Mouse (Mus musculus): Measurements from ENCODE around the gene Gucd1. TPM values are rescaled to one million over a fixed set of nuclear protein-coding genes. Genes with fewer than 3 reads are reported as not detected.
A peak's percentile ranks its signal among the peaks of the same experiment; 100 is the strongest.

The Gucd1 gene
- polyA plus RNA-seq, 1 experiment from 2014 or later, result 27.3 TPM

- 26% methylated on average over 3 of the region's 3 CpGs for WGBS
- Histone ChIP-seq H3K36me3 (peaks cover 26% of the 10 kb centered on the region), H3K9me3 (no peaks in the 10 kb centered on the region), H3K27me3 (peaks cover 19% of the 10 kb centered on the region), H3K4me2 (replicated peaks) (peak overlapping the region; percentile 89), H3K9ac (replicated peaks) (peak overlapping the region; percentile 86), H3K4me3 (replicated peaks) (peak overlapping the region; percentile 70), H3K4me1 (replicated peaks) (peaks cover 43% of the 10 kb centered on the region), H3K27ac (peak overlapping the region; percentile 93)
- ATAC-seq, result no peak
Observed at GRCm38 (mm10) chr10:75558515-75558914, 40.7 kb upstream of the Gucd1 start.

GRCm38 (mm10) chr10:75556026-75556425 lies 38.3 kb upstream of the Gucd1 start:
- Histone ChIP-seq H3K9ac (replicated peaks) (no peak overlapping the region), H3K4me1 (replicated peaks) (peaks cover 41% of the 10 kb centered on the region), H3K36me3 (peaks cover 36% of the 10 kb centered on the region), H3K27ac (peak overlapping the region; percentile 74), H3K9me3 (no peaks in the 10 kb centered on the region), H3K4me2 (replicated peaks) (0 out of 2 replicates have a peak overlapping the region, but pooled peaks have one; percentile 9), H3K4me3 (replicated peaks) (no peak overlapping the region), H3K27me3 (peaks cover 5% of the 10 kb centered on the region)
- peak; percentile 49 for ATAC-seq
- 37% methylated on average over 9 of the region's 9 CpGs for WGBS

- 0 out of 2 replicates have a peak overlapping the region, but pooled peaks have one; percentile 9 for H3K4me2 ChIP-seq (replicated peaks)
- ATAC-seq, result no peak
- peaks cover 36% of the 10 kb centered on the region for H3K4me1 ChIP-seq (replicated peaks)
- no peak overlapping the region for H3K9ac ChIP-seq (replicated peaks)
- 83% methylated on average over 6 of the region's 6 CpGs for WGBS
- H3K27ac ChIP-seq, result peak overlapping the region; percentile 44; the same call in 1 of the 2 replicates
- H3K4me3 ChIP-seq (replicated peaks), result no peak overlapping the region
- peaks cover under 1% of the 10 kb centered on the region; the same call in 1 of the 2 replicates for H3K27me3 ChIP-seq
- H3K36me3 ChIP-seq, result peaks cover 36% of the 10 kb centered on the region
- H3K9me3 ChIP-seq, result no peaks in the 10 kb centered on the region
Observed at GRCm38 (mm10) chr10:75555557-75555956, 37.8 kb upstream of the Gucd1 start.

DNA sequence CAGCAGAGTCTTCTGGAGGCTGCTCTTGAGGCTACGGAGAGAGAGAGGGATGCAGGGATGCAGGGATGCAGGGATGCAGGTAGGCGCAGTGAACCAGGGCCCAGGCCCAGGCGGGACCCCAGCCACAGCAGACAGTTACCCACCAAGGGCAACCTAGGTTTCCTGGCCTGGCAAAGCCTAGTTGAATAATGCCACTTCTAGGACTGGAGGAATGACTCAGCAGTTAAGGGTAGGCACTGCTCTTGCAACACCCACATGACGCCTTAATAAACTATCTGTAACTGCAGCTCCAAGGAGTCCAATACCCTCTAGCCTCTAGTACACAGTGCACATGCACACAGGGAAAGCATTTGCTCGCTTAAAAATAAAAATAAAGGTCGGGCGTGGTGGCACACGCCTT lies 36.3 kb upstream of the Gucd1 start:
- no peak overlapping the region for H3K4me3 ChIP-seq (replicated peaks)
- H3K27me3 ChIP-seq, result no peaks in the 10 kb centered on the region
- H3K9ac ChIP-seq (replicated peaks), result no peak overlapping the region
- H3K9me3 ChIP-seq, result no peaks in the 10 kb centered on the region
- H3K4me2 ChIP-seq (replicated peaks), result no peak overlapping the region
- H3K4me1 ChIP-seq (replicated peaks), result peaks cover 31% of the 10 kb centered on the region
- no peak for ATAC-seq
- no peak overlapping the region for H3K27ac ChIP-seq
- WGBS, result 89% methylated on average over 8 of the region's 8 CpGs
- H3K36me3 ChIP-seq, result peaks cover 36% of the 10 kb centered on the region

GRCm38 (mm10) chr10:75552701-75553450 lies 35.1 kb upstream of the Gucd1 start:
- WGBS, result 74% methylated on average over 13 of the region's 13 CpGs
- H3K27me3 ChIP-seq, result no peaks in the 10 kb centered on the region

GRCm38 (mm10) chr10:75552106-75552505 lies 34.3 kb upstream of the Gucd1 start:
- 75% methylated on average over 2 of the region's 2 CpGs for WGBS
- ATAC-seq, result no peak

More at GRCm38 (mm10) chr10:75552701-75553450, 35.1 kb upstream of the Gucd1 start:
- no peak overlapping the region for H3K27ac ChIP-seq
- no peaks in the 10 kb centered on the region for H3K9me3 ChIP-seq
- no peak overlapping the region for H3K4me3 ChIP-seq (replicated peaks)
- peaks cover 23% of the 10 kb centered on the region for H3K4me1 ChIP-seq (replicated peaks)
- peaks cover 36% of the 10 kb centered on the region for H3K36me3 ChIP-seq
- no peak for ATAC-seq
- H3K4me2 ChIP-seq (replicated peaks), result no peak overlapping the region
- H3K9ac ChIP-seq (replicated peaks), result no peak overlapping the region

DNA sequence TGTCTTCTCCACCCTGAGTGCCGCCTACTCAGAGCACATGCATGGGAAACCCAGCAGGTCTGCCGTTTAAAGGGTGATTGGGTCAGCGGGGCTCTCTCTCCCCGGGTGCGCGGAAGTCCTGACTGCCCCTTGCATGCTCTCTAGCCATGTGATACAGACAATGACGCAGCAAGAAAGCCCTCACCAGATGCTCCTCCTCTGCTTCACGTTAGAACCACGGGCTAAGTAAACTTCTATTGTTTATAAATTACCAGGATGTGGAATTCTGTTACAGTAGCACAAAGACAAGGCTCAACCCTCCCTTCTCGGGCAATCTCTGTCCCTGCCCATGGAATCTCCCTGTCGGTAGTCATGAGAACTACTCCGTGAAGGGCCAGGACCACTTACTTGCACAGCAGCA lies 33.4 kb upstream of the Gucd1 start:
- WGBS, result 60% methylated on average over 12 of the region's 12 CpGs
- H3K9me3 ChIP-seq, result no peaks in the 10 kb centered on the region
- H3K27me3 ChIP-seq, result no peaks in the 10 kb centered on the region
- no peak overlapping the region for H3K27ac ChIP-seq
- no peak overlapping the region for H3K4me2 ChIP-seq (replicated peaks)
- H3K9ac ChIP-seq (replicated peaks), result no peak overlapping the region
- no peak overlapping the region for H3K4me3 ChIP-seq (replicated peaks)
- H3K4me1 ChIP-seq (replicated peaks), result peaks cover 6% of the 10 kb centered on the region
- no peak for ATAC-seq
- H3K36me3 ChIP-seq, result peaks cover 27% of the 10 kb centered on the region

More at GRCm38 (mm10) chr10:75552106-75552505, 34.3 kb upstream of the Gucd1 start:
- H3K36me3 ChIP-seq, result peaks cover 35% of the 10 kb centered on the region
- H3K9me3 ChIP-seq, result no peaks in the 10 kb centered on the region
- no peaks in the 10 kb centered on the region for H3K27me3 ChIP-seq
- H3K27ac ChIP-seq, result no peak overlapping the region
- H3K4me2 ChIP-seq (replicated peaks), result no peak overlapping the region
- H3K4me1 ChIP-seq (replicated peaks), result peaks cover 15% of the 10 kb centered on the region
- no peak overlapping the region for H3K9ac ChIP-seq (replicated peaks)
- no peak overlapping the region for H3K4me3 ChIP-seq (replicated peaks)

DNA sequence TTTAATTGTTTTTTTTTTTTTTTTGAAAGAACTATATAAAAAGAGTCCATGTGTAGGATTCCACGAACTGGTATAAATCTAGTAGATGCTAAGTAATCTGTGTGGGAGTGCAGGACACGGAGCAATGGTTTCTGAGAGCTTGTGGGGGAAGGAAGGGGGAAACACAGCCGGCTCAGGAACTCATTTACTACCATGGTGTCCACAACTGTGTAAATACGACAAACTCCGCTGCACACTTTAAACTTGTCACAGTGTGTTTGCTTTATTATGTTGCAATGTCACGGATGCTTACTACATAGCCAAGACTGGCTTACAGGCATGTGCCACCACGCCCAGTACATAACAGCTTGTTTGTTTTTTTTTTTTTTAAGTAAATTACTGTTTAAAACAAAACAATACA lies 32.1 kb upstream of the Gucd1 start:
- Histone ChIP-seq H3K36me3 (peaks cover 18% of the 10 kb centered on the region), H3K9me3 (no peaks in the 10 kb centered on the region), H3K9ac (replicated peaks) (no peak overlapping the region), H3K4me3 (replicated peaks) (no peak overlapping the region), H3K27me3 (no peaks in the 10 kb centered on the region), H3K4me2 (replicated peaks) (no peak overlapping the region), H3K4me1 (replicated peaks) (no peaks in the 10 kb centered on the region), H3K27ac (no peak overlapping the region)
- WGBS, result 80% methylated on average over 7 of the region's 7 CpGs
- ATAC-seq, result no peak

- Histone ChIP-seq H3K27me3 (no peaks in the 10 kb centered on the region), H3K4me2 (replicated peaks) (no peak overlapping the region), H3K9me3 (no peaks in the 10 kb centered on the region), H3K4me3 (replicated peaks) (no peak overlapping the region), H3K36me3 (peaks cover 10% of the 10 kb centered on the region), H3K4me1 (replicated peaks) (no peaks in the 10 kb centered on the region), H3K9ac (replicated peaks) (no peak overlapping the region), H3K27ac (no peak overlapping the region)
- 73% methylated on average over 14 of the region's 14 CpGs for WGBS
- ATAC-seq, result no peak
Observed at GRCm38 (mm10) chr10:75548486-75548885, 30.7 kb upstream of the Gucd1 start.

DNA sequence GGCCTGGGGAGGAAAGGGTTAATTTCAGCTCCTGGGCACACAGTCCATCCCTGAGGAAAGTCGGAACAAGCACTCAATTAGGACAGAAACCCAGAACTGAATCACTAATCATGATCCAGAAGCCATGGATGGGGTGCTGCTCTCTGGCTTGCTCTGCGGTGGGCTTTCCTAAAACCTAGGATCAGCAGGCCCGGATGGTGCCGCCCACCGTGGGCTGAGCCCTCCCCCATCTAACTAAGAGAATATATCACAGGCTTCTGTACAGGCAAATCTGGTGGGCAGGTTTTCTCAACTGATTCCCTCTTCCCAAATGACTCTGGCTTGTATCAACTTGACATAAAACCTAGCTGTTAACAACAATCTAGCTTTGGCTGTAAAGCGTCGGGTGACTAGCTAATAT lies 30.1 kb upstream of the Gucd1 start:
- no peak for ATAC-seq
- Histone ChIP-seq H3K9me3 (no peaks in the 10 kb centered on the region), H3K4me1 (replicated peaks) (no peaks in the 10 kb centered on the region), H3K4me2 (replicated peaks) (no peak overlapping the region), H3K36me3 (peaks cover 4% of the 10 kb centered on the region), H3K4me3 (replicated peaks) (no peak overlapping the region), H3K9ac (replicated peaks) (no peak overlapping the region), H3K27ac (no peak overlapping the region), H3K27me3 (no peaks in the 10 kb centered on the region)
- 78% methylated on average over 7 of the region's 7 CpGs for WGBS

- H3K4me3 ChIP-seq (replicated peaks), result no peak overlapping the region
- no peak overlapping the region for H3K27ac ChIP-seq
- no peak overlapping the region for H3K4me2 ChIP-seq (replicated peaks)
- peaks cover 53% of the 10 kb centered on the region for H3K36me3 ChIP-seq
- no peaks in the 10 kb centered on the region for H3K4me1 ChIP-seq (replicated peaks)
- WGBS, result 94% methylated on average over 5 of the region's 5 CpGs
- no peak overlapping the region for H3K9ac ChIP-seq (replicated peaks)
- no peak for ATAC-seq
- H3K27me3 ChIP-seq, result no peaks in the 10 kb centered on the region
- H3K9me3 ChIP-seq, result no peaks in the 10 kb centered on the region
Observed at GRCm38 (mm10) chr10:75536123-75536522, 18.4 kb upstream of the Gucd1 start.

DNA sequence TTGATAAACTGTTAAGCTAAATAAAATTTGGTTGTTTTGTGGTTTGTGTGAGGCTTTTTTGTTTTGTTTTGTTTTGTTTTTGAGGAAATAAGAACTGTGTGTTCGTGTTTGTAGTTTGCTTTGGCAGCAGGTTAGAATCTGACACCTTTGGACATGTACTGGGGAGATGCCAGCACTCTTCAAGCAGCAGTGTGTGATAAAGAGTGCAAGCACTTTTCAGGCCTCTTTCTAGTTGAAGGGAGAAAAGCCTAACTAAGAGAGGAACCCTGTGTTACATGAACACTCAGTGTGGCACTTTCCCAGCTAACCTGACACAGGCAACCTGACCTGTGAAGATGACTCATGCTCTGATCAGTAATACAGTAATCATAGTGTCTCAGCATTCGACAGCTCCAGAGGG lies 17.7 kb upstream of the Gucd1 start:
- no peak for ATAC-seq
- H3K27me3 ChIP-seq, result no peaks in the 10 kb centered on the region
- H3K4me3 ChIP-seq (replicated peaks), result no peak overlapping the region
- no peak overlapping the region for H3K9ac ChIP-seq (replicated peaks)
- WGBS, result 93% methylated on average over 2 of the region's 2 CpGs
- H3K27ac ChIP-seq, result no peak overlapping the region
- no peaks in the 10 kb centered on the region for H3K9me3 ChIP-seq
- no peaks in the 10 kb centered on the region for H3K4me1 ChIP-seq (replicated peaks)
- H3K36me3 ChIP-seq, result peaks cover 53% of the 10 kb centered on the region
- H3K4me2 ChIP-seq (replicated peaks), result no peak overlapping the region
